Mouse (Mus musculus): Measurements from ENCODE around the gene Tbkbp1. TPM values are rescaled to one million over a fixed set of nuclear protein-coding genes. Genes with fewer than 3 reads are reported as not detected.

The Tbkbp1 gene
- polyA plus RNA-seq, 1 experiment: 0.22 TPM

- TF ChIP-seq CEBPB (IDR thresholded peaks at IDR 0.05; ENCODE audit: insufficient read depth, poor library complexity, severe bottlenecking) (no peak), POLR2A (IDR thresholded peaks at IDR 0.05; ENCODE audit: insufficient read length, low read depth) (no peak), MYOD1 (IDR thresholded peaks at IDR 0.05; ENCODE audit: control insufficient read depth in 1 of 3, insufficient read length in 2 of 3, low read depth in 2 of 3) (no peak), USF1 (IDR thresholded peaks at IDR 0.05; ENCODE audit: low read depth) (no peak), POLR2AphosphoS2 (IDR thresholded peaks at IDR 0.05; ENCODE audit: insufficient read length, low read depth) (no peak), TCF3 (IDR thresholded peaks at IDR 0.05; ENCODE audit: insufficient read length, low read depth) (no peak), E2F4 (IDR thresholded peaks at IDR 0.05; ENCODE audit: insufficient read depth) (no peak)
- H3K79me2 ChIP-seq (ENCODE audit: control insufficient read depth, insufficient read depth): no peaks in the 10 kb centered on the region
- peaks cover 40% of the 10 kb centered on the region for H3K27me3 ChIP-seq (ENCODE audit: control insufficient read depth, insufficient read depth, insufficient read length)
- no peak overlapping the region for H3K4me2 ChIP-seq (ENCODE audit: low read depth)
- H3K4me3 ChIP-seq: no peak overlapping the region
- no peak overlapping the region for H3ac ChIP-seq (ENCODE audit: control insufficient read depth, insufficient read length)
- no peaks in the 10 kb centered on the region for H3K36me3 ChIP-seq (ENCODE audit: control insufficient read depth, insufficient read depth)
Observed at GRCm38 (mm10) chr11:97103163-97104090, 47.9 kb downstream of the Tbkbp1 start.

GRCm38 (mm10) chr11:97101722-97102121 lies 49.6 kb downstream of the Tbkbp1 start:
- TF ChIP-seq CEBPB (IDR thresholded peaks at IDR 0.05; ENCODE audit: insufficient read depth, poor library complexity, severe bottlenecking) (no peak), POLR2AphosphoS2 (IDR thresholded peaks at IDR 0.05; ENCODE audit: insufficient read length, low read depth) (no peak), SRF (IDR thresholded peaks at IDR 0.05; ENCODE audit: control insufficient read depth, insufficient read length, low read depth) (no peak), E2F4 (IDR thresholded peaks at IDR 0.05; ENCODE audit: insufficient read depth) (no peak), MYOD1 (IDR thresholded peaks at IDR 0.05; ENCODE audit: control insufficient read depth in 1 of 3, insufficient read length in 2 of 3, low read depth in 2 of 3) (no peak), TCF3 (IDR thresholded peaks at IDR 0.05; ENCODE audit: insufficient read length, low read depth) (no peak), TCF12 (IDR thresholded peaks at IDR 0.05; ENCODE audit: insufficient read depth, poor library complexity, severe bottlenecking) (no peak), MYOG (IDR thresholded peaks at IDR 0.05; ENCODE audit: control insufficient read depth in 1 of 3, insufficient read depth in 1 of 3, insufficient read length in 2 of 3, low read depth in 2 of 3) (no peak), USF1 (IDR thresholded peaks at IDR 0.05; ENCODE audit: low read depth) (no peak), POLR2A (IDR thresholded peaks at IDR 0.05; ENCODE audit: insufficient read length, low read depth) (no peak), REST (IDR thresholded peaks at IDR 0.05; ENCODE audit: insufficient read depth, insufficient read length) (no peak), MAX (IDR thresholded peaks at IDR 0.05; ENCODE audit: low read depth) (no peak)
- H3K36me3 ChIP-seq (ENCODE audit: control insufficient read depth, insufficient read depth): no peaks in the 10 kb centered on the region
- no peaks in the 10 kb centered on the region for H3K79me2 ChIP-seq (ENCODE audit: control insufficient read depth, insufficient read depth)
- H3K27me3 ChIP-seq (ENCODE audit: control insufficient read depth, insufficient read depth, insufficient read length): peaks cover 24% of the 10 kb centered on the region
- H3K4me3 ChIP-seq: no peak overlapping the region
- no peak overlapping the region for H3K4me2 ChIP-seq (ENCODE audit: low read depth)
- no peak overlapping the region for H3ac ChIP-seq (ENCODE audit: control insufficient read depth, insufficient read length)

GRCm38 (mm10) chr11:97098791-97099190 lies 52.5 kb downstream of the Tbkbp1 start:
- Histone ChIP-seq H3K27me3 (ENCODE audit: control insufficient read depth, insufficient read depth, insufficient read length) (peaks cover 24% of the 10 kb centered on the region), H3K4me3 (no peak overlapping the region), H3ac (ENCODE audit: control insufficient read depth, insufficient read length) (no peak overlapping the region), H3K4me2 (ENCODE audit: low read depth) (no peak overlapping the region), H3K79me2 (ENCODE audit: control insufficient read depth, insufficient read depth) (no peaks in the 10 kb centered on the region), H3K36me3 (ENCODE audit: control insufficient read depth, insufficient read depth) (no peaks in the 10 kb centered on the region)
- no peak for TF ChIP-seq E2F4 (IDR thresholded peaks at IDR 0.05; ENCODE audit: insufficient read depth)
- no peak for TF ChIP-seq MYOD1 (IDR thresholded peaks at IDR 0.05; ENCODE audit: control insufficient read depth in 1 of 3, insufficient read length in 2 of 3, low read depth in 2 of 3)
- TF ChIP-seq POLR2A (IDR thresholded peaks at IDR 0.05; ENCODE audit: insufficient read length, low read depth): no peak
- TF ChIP-seq MYOG (IDR thresholded peaks at IDR 0.05; ENCODE audit: control insufficient read depth in 1 of 3, insufficient read depth in 1 of 3, insufficient read length in 2 of 3, low read depth in 2 of 3): no peak
- TF ChIP-seq MAX (IDR thresholded peaks at IDR 0.05; ENCODE audit: low read depth): no peak
- TF ChIP-seq REST (IDR thresholded peaks at IDR 0.05; ENCODE audit: insufficient read depth, insufficient read length): no peak
- no peak for TF ChIP-seq USF1 (IDR thresholded peaks at IDR 0.05; ENCODE audit: low read depth)
- TF ChIP-seq TCF12 (IDR thresholded peaks at IDR 0.05; ENCODE audit: insufficient read depth, poor library complexity, severe bottlenecking): no peak
- TF ChIP-seq SRF (IDR thresholded peaks at IDR 0.05; ENCODE audit: control insufficient read depth, insufficient read length, low read depth): no peak
- TF ChIP-seq POLR2AphosphoS2 (IDR thresholded peaks at IDR 0.05; ENCODE audit: insufficient read length, low read depth): no peak
- TF ChIP-seq TCF3 (IDR thresholded peaks at IDR 0.05; ENCODE audit: insufficient read length, low read depth): no peak
- no peak for TF ChIP-seq CEBPB (IDR thresholded peaks at IDR 0.05; ENCODE audit: insufficient read depth, poor library complexity, severe bottlenecking)

GRCm38 (mm10) chr11:97094600-97094999 lies 56.7 kb downstream of the Tbkbp1 start:
- no peaks in the 10 kb centered on the region for H3K36me3 ChIP-seq (ENCODE audit: control insufficient read depth, insufficient read depth)
- no peak for TF ChIP-seq E2F4 (IDR thresholded peaks at IDR 0.05; ENCODE audit: insufficient read depth)
- no peak for TF ChIP-seq TCF12 (IDR thresholded peaks at IDR 0.05; ENCODE audit: insufficient read depth, poor library complexity, severe bottlenecking)
- TF ChIP-seq MAX (IDR thresholded peaks at IDR 0.05; ENCODE audit: low read depth): no peak
- TF ChIP-seq CEBPB (IDR thresholded peaks at IDR 0.05; ENCODE audit: insufficient read depth, poor library complexity, severe bottlenecking): no peak
- TF ChIP-seq POLR2AphosphoS2 (IDR thresholded peaks at IDR 0.05; ENCODE audit: insufficient read length, low read depth): no peak
- no peak for TF ChIP-seq SRF (IDR thresholded peaks at IDR 0.05; ENCODE audit: control insufficient read depth, insufficient read length, low read depth)
- no peak for TF ChIP-seq MYOD1 (IDR thresholded peaks at IDR 0.05; ENCODE audit: control insufficient read depth in 1 of 3, insufficient read length in 2 of 3, low read depth in 2 of 3)
- no peak for TF ChIP-seq REST (IDR thresholded peaks at IDR 0.05; ENCODE audit: insufficient read depth, insufficient read length)
- no peak for TF ChIP-seq MYOG (IDR thresholded peaks at IDR 0.05; ENCODE audit: control insufficient read depth in 1 of 3, insufficient read depth in 1 of 3, insufficient read length in 2 of 3, low read depth in 2 of 3)
- no peak for TF ChIP-seq POLR2A (IDR thresholded peaks at IDR 0.05; ENCODE audit: insufficient read length, low read depth)
- no peak for TF ChIP-seq USF1 (IDR thresholded peaks at IDR 0.05; ENCODE audit: low read depth)
- no peak for TF ChIP-seq TCF3 (IDR thresholded peaks at IDR 0.05; ENCODE audit: insufficient read length, low read depth)
- H3K4me3 ChIP-seq: no peak overlapping the region
- no peak overlapping the region for H3ac ChIP-seq (ENCODE audit: control insufficient read depth, insufficient read length)
- peaks cover 7% of the 10 kb centered on the region for H3K27me3 ChIP-seq (ENCODE audit: control insufficient read depth, insufficient read depth, insufficient read length)
- no peak overlapping the region for H3K4me2 ChIP-seq (ENCODE audit: low read depth)
- H3K79me2 ChIP-seq (ENCODE audit: control insufficient read depth, insufficient read depth): no peaks in the 10 kb centered on the region

Data from myocyte (in vitro differentiated cells).